ENCODE assay signal across 12 mouse cellular contexts in genomic region chr1:61141592-61141930, GRCm38 (mm10).
A peak's percentile ranks its signal among the peaks of the same experiment; 100 is the strongest.
DNase-seq lines count a peak whose midpoint lies in the region; ATAC-seq and TF ChIP-seq lines count a peak whose summit lies in the region.
"Had no signal": no experiment of that assay in that cellular context is flagged by ENCODE, and none has a peak within 500 bp of the region (broad histone marks: within the 10 kb centered on the region; RNA-seq: fewer than 3 reads in every experiment).

No protein-coding gene starts in this region.

- no peak overlapping the region for H3K4me3 ChIP-seq in gastrocnemius, adult 2 months
- no peak overlapping the region for H3K4me3 ChIP-seq in lung, postnatal 0 days (ENCODE audit: low read depth, low read length)
- no peak overlapping the region for H3K4me3 ChIP-seq in embryonic fibroblast, embryonic 13.5 days (ENCODE audit: insufficient read depth, low read length)
- H3K4me3 ChIP-seq in limb, embryonic 15.5 days, result no peak overlapping the region
- H3K4me3 ChIP-seq: layer of hippocampus, adult 2 months; liver, embryonic 12.5 days had no signal

- H3K9ac ChIP-seq in lung, postnatal 0 days (replicated peaks; ENCODE audit: low read depth), result no peak overlapping the region
- no peak overlapping the region for H3K9ac ChIP-seq in limb, embryonic 15.5 days
- H3K9ac ChIP-seq: liver, embryonic 12.5 days had no signal

- no peak for TF ChIP-seq POLR2A in embryonic fibroblast, embryonic 13.5 days (IDR thresholded peaks at IDR 0.05; ENCODE audit: low read depth, low read length)

- peaks cover 2% of the 10 kb centered on the region; the same call in 1 of the 2 replicates for H3K4me1 ChIP-seq in lung, postnatal 0 days (ENCODE audit: insufficient read depth, low read depth, low read length)
- H3K4me1 ChIP-seq in embryonic fibroblast, embryonic 13.5 days (ENCODE audit: control insufficient read depth, insufficient read depth, low read length), result peaks cover 19% of the 10 kb centered on the region
- peaks cover 53% of the 10 kb centered on the region for H3K4me1 ChIP-seq in limb, embryonic 15.5 days

- no peaks in the 10 kb centered on the region for H3K27me3 ChIP-seq in lung, postnatal 0 days (replicated peaks; ENCODE audit: insufficient read depth, low read length)
- H3K27me3 ChIP-seq in limb, embryonic 15.5 days, result peaks cover 7% of the 10 kb centered on the region; the same call in 1 of the 2 replicates
- H3K27me3 ChIP-seq: liver, embryonic 12.5 days had no signal

- intact Hi-C loops in gastrocnemius, adult 2 months (cut with DNase I), result loop anchor here (10.0 kb wide), 1 partner anchor 1563 kb away; the partner anchor contains the start of gene Nrp2
- intact Hi-C loops in gastrocnemius, postnatal 36 days (cut with DNase I), result loop anchor here (10.0 kb wide), 1 partner anchor 1823 kb away; no protein-coding TSS in a partner anchor

- no peaks in the 10 kb centered on the region for H3K36me3 ChIP-seq in lung, postnatal 0 days (ENCODE audit: insufficient read depth, low read length)
- no peaks in the 10 kb centered on the region for H3K36me3 ChIP-seq in limb, embryonic 15.5 days
- H3K36me3 ChIP-seq: liver, embryonic 12.5 days had no signal

- ATAC-seq in lung, postnatal 0 days, result peak; percentile 76; the same call in 1 of the 2 replicates
- no peak for ATAC-seq in limb, embryonic 15.5 days (ENCODE audit: insufficient number of reproducible peaks, low FRiP score, low TSS enrichment, low read depth)
- ATAC-seq: liver, embryonic 12.5 days had no signal

- no peak for DNase-seq in gastrocnemius, adult 2 months
- DNase-seq in gastrocnemius, postnatal 36 days, result no peak
- peak; percentile 66 for DNase-seq in lung, postnatal 0 days (ENCODE audit: low spot score)
- no peak for DNase-seq in lung, postnatal 14 days
- no peak for DNase-seq in cerebellum, postnatal 4 days (ENCODE audit: low spot score in 2 of 2)
- DNase-seq in layer of hippocampus, adult 8-10 months (ENCODE audit: low spot score in 2 of 2), result no peak
- DNase-seq: cerebellum, adult 2 months; thymus, postnatal 14 days had no signal

- no peak for TF ChIP-seq CTCF in gastrocnemius, adult 2 months (IDR thresholded peaks at IDR 0.05)
- no peak for TF ChIP-seq CTCF in lung, postnatal 0 days (IDR thresholded peaks at IDR 0.05)
- no peak for TF ChIP-seq CTCF in embryonic fibroblast, embryonic 13.5 days (IDR thresholded peaks at IDR 0.05; ENCODE audit: borderline replicate concordance, insufficient read depth, low read length)

- H3K4me2 ChIP-seq in lung, postnatal 0 days (replicated peaks; ENCODE audit: low read depth, low read length), result no peak overlapping the region
- H3K4me2 ChIP-seq in limb, embryonic 15.5 days, result 0 out of 2 replicates have a peak overlapping the region, but pooled peaks have one; percentile 10
- H3K4me2 ChIP-seq: liver, embryonic 12.5 days had no signal

- TF ChIP-seq EP300 in lung, postnatal 0 days (IDR thresholded peaks at IDR 0.05), result no peak

- H3K9me3 ChIP-seq in lung, postnatal 0 days (ENCODE audit: low read length), result no peaks in the 10 kb centered on the region
- no peaks in the 10 kb centered on the region for H3K9me3 ChIP-seq in limb, embryonic 15.5 days
- H3K9me3 ChIP-seq: liver, embryonic 12.5 days had no signal

- peak overlapping the region; percentile 57 for H3K27ac ChIP-seq in gastrocnemius, adult 2 months
- H3K27ac ChIP-seq in lung, postnatal 0 days (ENCODE audit: low read length), result peak overlapping the region; percentile 28; the same call in 1 of the 2 replicates
- H3K27ac ChIP-seq in embryonic fibroblast, embryonic 13.5 days (ENCODE audit: insufficient read depth, low read length), result peak overlapping the region; percentile 71
- H3K27ac ChIP-seq in limb, embryonic 15.5 days, result peak overlapping the region; percentile 63
- H3K27ac ChIP-seq: layer of hippocampus, adult 2 months; liver, embryonic 12.5 days had no signal

- WGBS in lung, postnatal 0 days, result 38% methylated on average over 2 of the region's 2 CpGs
- WGBS in limb, embryonic 15.5 days, result 27% methylated on average over 2 of the region's 2 CpGs
